Mouse (Mus musculus) midbrain, embryonic 13.5 days (tissue): ENCODE measurements at regions not wholly inside any gene's neighbourhood (a gene's known extent, or its start where the extent isn't known, plus 50 kb on each side); places are given as distances from the start of the nearest gene placed in this dataset.

Experiments
- ATAC-seq: fragments of 200-750 bp; cut with Nextera tagmentation; 2 replicates; pipeline ENCODE4 v1.8.0; 2017; ENCODE audit warnings: mild to moderate bottlenecking, moderate TSS enrichment, moderate library complexity
- H3K27ac ChIP-seq: fragments of 300-500 bp; sonication (generic); 2 replicates; pipeline ENCODE4 v1.5.1; 2015; ENCODE audit warnings: inconsistent platforms, mild to moderate bottlenecking, moderate library complexity
- H3K27me3 ChIP-seq: fragments of 300-500 bp; sonication (generic); 2 replicates; pipeline ENCODE4 v1.6.1; 2015; ENCODE audit warnings: mild to moderate bottlenecking, inconsistent platforms
- H3K36me3 ChIP-seq: fragments of 300-500 bp; sonication (generic); 2 replicates; pipeline ENCODE4 v1.6.1; 2015; ENCODE audit warnings: mild to moderate bottlenecking, inconsistent platforms
- H3K4me1 ChIP-seq: fragments of 300-500 bp; sonication (generic); replicated peaks from 2 replicates; pipeline ENCODE4 v1.6.1; 2015; ENCODE audit warnings: inconsistent platforms
- H3K4me2 ChIP-seq: fragments of 300-500 bp; sonication (generic); replicated peaks from 2 replicates; pipeline ENCODE4 v1.6.1; 2015; ENCODE audit warnings: moderate library complexity, mild to moderate bottlenecking, inconsistent platforms
- H3K4me3 ChIP-seq: fragments of 300-500 bp; sonication (generic); replicated peaks from 2 replicates; pipeline ENCODE4 v1.5.1; 2015; ENCODE audit warnings: mild to moderate bottlenecking, inconsistent platforms
- H3K9ac ChIP-seq: fragments of 300-500 bp; sonication (generic); replicated peaks from 2 replicates; pipeline ENCODE4 v1.6.1; 2015; ENCODE audit warnings: mild to moderate bottlenecking, inconsistent platforms
- H3K9me3 ChIP-seq: fragments of 300-500 bp; sonication (generic); 2 replicates; pipeline ENCODE4 v1.6.1; 2016; ENCODE audit warnings: mild to moderate bottlenecking, inconsistent platforms
- WGBS: fragments of 180-500 bp; shearing (Covaris S2); methylation state at CpG from one replicate; pipeline ENCODE4 v1.1.7; 2015; 5-methylcytosine and 5-hydroxymethylcytosine counted together

- Histone ChIP-seq H3K27ac (no peak overlapping the region), H3K36me3 (no peaks in the 10 kb centered on the region), H3K9me3 (no peaks in the 10 kb centered on the region), H3K27me3 (0 out of 2 replicates have a peak, but pooled peaks cover 3% of the 10 kb centered on the region), H3K9ac (no peak overlapping the region), H3K4me2 (no peak overlapping the region), H3K4me1 (0 out of 2 replicates have a peak, but pooled peaks cover 4% of the 10 kb centered on the region), H3K4me3 (no peak overlapping the region)
- 43% methylated on average over 1 of the region's 1 CpGs for WGBS
- peak; percentile 69; the same call in 1 of the 2 replicates for ATAC-seq
These were observed 1215.9 kb downstream of the Gm9008 start for GRCm38 (mm10) chr6:75281506-75282194.

GRCm38 (mm10) chr6:75254076-75254414 is 1243.5 kb downstream of the Gm9008 start:
- Histone ChIP-seq H3K27ac (no peak overlapping the region), H3K27me3 (no peaks in the 10 kb centered on the region), H3K9ac (no peak overlapping the region), H3K4me2 (no peak overlapping the region), H3K36me3 (no peaks in the 10 kb centered on the region), H3K4me3 (no peak overlapping the region), H3K9me3 (no peaks in the 10 kb centered on the region), H3K4me1 (no peaks in the 10 kb centered on the region)
- ATAC-seq, result 0 out of 2 replicates have a peak, but pooled peaks have one; percentile 24
- 78% methylated on average over 3 of the region's 3 CpGs for WGBS

- Histone ChIP-seq H3K27ac (no peak overlapping the region), H3K9me3 (no peaks in the 10 kb centered on the region), H3K4me2 (no peak overlapping the region), H3K27me3 (no peaks in the 10 kb centered on the region), H3K4me3 (no peak overlapping the region), H3K36me3 (no peaks in the 10 kb centered on the region), H3K9ac (no peak overlapping the region), H3K4me1 (no peaks in the 10 kb centered on the region)
- 57% methylated on average over 4 of the region's 4 CpGs for WGBS
- ATAC-seq, result peak; percentile 58; the same call in 1 of the 2 replicates
These were observed 1244.1 kb downstream of the Gm9008 start for GRCm38 (mm10) chr6:75253357-75254075.

- ATAC-seq, result no peak
- Histone ChIP-seq H3K36me3 (no peaks in the 10 kb centered on the region), H3K4me1 (no peaks in the 10 kb centered on the region), H3K9me3 (no peaks in the 10 kb centered on the region), H3K27ac (no peak overlapping the region), H3K9ac (no peak overlapping the region), H3K4me2 (no peak overlapping the region), H3K27me3 (no peaks in the 10 kb centered on the region), H3K4me3 (no peak overlapping the region)
- WGBS, result 83% methylated on average over 2 of the region's 2 CpGs
These were observed 1282.1 kb downstream of the Gm9008 start for GRCm38 (mm10) chr6:75215515-75215914.

GRCm38 (mm10) chr6:75212721-75213475 is 1284.7 kb downstream of the Gm9008 start:
- WGBS, result 73% methylated on average over 3 of the region's 3 CpGs

More at GRCm38 (mm10) chr6:75212721-75213475, 1284.7 kb downstream of the Gm9008 start:
- no peaks in the 10 kb centered on the region for H3K36me3 ChIP-seq
- no peaks in the 10 kb centered on the region for H3K27me3 ChIP-seq
- H3K4me2 ChIP-seq, result no peak overlapping the region
- H3K4me3 ChIP-seq, result no peak overlapping the region
- no peaks in the 10 kb centered on the region for H3K9me3 ChIP-seq
- H3K9ac ChIP-seq, result no peak overlapping the region
- H3K27ac ChIP-seq, result no peak overlapping the region
- no peak for ATAC-seq
- no peaks in the 10 kb centered on the region for H3K4me1 ChIP-seq
